Mouse (Mus musculus): ENCODE results near the gene Klf2. TPM values are rescaled to one million over a fixed set of nuclear protein-coding genes. Genes with fewer than 3 reads are reported as not detected.
A peak's percentile ranks its signal among the peaks of the same experiment; 100 is the strongest.

The Klf2 gene
- polyA plus RNA-seq (2014; fragmentation: Nextera tagmentation; extraction: Ambion mirVana) = 6.0 and 6.2 TPM in 2 replicates

DNA sequence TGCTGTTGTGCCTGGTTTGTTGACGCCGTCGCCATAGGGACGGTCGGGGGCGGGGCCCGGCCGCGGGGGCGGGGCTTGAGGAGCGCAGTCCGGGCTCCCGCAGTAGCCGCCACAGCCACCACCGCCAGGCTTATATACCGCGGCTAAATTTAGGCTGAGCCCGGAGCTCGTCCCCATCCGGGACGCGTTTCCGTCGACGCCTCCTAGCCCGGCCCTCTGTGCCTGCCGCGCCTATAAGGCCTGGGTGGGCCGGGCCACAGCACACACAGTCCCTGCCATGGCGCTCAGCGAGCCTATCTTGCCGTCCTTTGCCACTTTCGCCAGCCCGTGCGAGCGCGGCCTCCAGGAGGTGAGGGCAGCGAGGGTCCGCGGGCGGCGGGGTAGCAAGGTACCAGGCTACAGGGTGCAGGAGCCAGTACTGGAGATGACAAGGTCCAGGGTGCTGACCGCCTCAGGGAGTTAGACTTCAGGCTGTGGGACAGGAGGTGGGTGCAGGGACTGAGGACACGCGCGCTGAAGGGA lies at the start of gene Klf2:
Gene Klf2, plus strand, starts transcription at position 233 of the 522 bp plus-strand sequence.
- Histone ChIP-seq H3K36me3 (ENCODE audit: control insufficient read depth, insufficient read depth, low read length) (no peaks in the 10 kb centered on the region), H3K4me2 (ENCODE audit: low read depth) (peak within 1 kb of the TSS; percentile 86), H3K27me3 (ENCODE audit: control insufficient read depth, insufficient read depth, low read length) (peaks cover 29% of the 10 kb centered on the region), H3K9ac (ENCODE audit: low read length) (peak within 1 kb of the TSS; percentile 54), H3K27ac (ENCODE audit: low read depth, low read length) (peak within 1 kb of the TSS; percentile 14; the same call in 1 of the 2 replicates), H3K4me3 (ENCODE audit: low read depth, low read length) (peak within 1 kb of the TSS; percentile 46), H3K4me1 (ENCODE audit: control insufficient read depth, insufficient read depth, low read length) (peaks cover 8% of the 10 kb centered on the region), H3K9me3 (ENCODE audit: control insufficient read depth, low read length) (no peaks in the 10 kb centered on the region)
- DNase-seq (ENCODE audit: low spot score) (peak; percentile 92), ATAC-seq (ENCODE audit: insufficient read depth, low FRiP score, low TSS enrichment) (peak; percentile 95)
- WGBS = under 1% methylated on average over 44 of the region's 46 CpGs

DNA sequence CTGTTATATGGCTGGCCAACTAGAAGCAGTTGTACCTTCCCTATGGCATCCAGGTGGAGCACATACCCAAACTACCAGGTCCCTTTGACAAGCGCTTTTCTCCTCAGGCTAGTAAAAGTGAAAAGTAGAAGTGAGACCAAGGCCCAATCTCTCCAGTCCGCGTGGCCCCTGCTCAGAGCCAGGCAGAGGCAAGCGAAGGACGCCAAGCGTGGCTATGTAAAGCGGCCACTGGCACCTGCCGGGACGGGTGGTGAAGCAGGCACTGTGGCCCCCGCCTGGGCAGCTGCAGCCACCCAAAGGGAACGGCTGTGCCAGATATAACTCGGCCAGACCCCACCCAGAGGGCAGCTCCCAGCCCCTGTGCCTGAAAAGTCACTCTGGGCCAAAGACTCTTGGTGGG lies 48.2 kb upstream of the Klf2 start:
- DNase-seq (ENCODE audit: low spot score) = no peak
- Histone ChIP-seq H3K4me2 (ENCODE audit: low read depth) (no peak overlapping the region), H3K4me3 (ENCODE audit: low read depth, low read length) (no peak overlapping the region), H3K27ac (ENCODE audit: low read depth, low read length) (no peak overlapping the region), H3K9ac (ENCODE audit: low read length) (no peak overlapping the region), H3K27me3 (ENCODE audit: control insufficient read depth, insufficient read depth, low read length) (no peaks in the 10 kb centered on the region), H3K4me1 (ENCODE audit: control insufficient read depth, insufficient read depth, low read length) (no peaks in the 10 kb centered on the region), H3K36me3 (ENCODE audit: control insufficient read depth, insufficient read depth, low read length) (no peaks in the 10 kb centered on the region), H3K9me3 (ENCODE audit: control insufficient read depth, low read length) (no peaks in the 10 kb centered on the region)
- ATAC-seq (ENCODE audit: insufficient read depth, low FRiP score, low TSS enrichment) = no peak
- 94% methylated on average over 12 of the region's 12 CpGs for WGBS

DNA sequence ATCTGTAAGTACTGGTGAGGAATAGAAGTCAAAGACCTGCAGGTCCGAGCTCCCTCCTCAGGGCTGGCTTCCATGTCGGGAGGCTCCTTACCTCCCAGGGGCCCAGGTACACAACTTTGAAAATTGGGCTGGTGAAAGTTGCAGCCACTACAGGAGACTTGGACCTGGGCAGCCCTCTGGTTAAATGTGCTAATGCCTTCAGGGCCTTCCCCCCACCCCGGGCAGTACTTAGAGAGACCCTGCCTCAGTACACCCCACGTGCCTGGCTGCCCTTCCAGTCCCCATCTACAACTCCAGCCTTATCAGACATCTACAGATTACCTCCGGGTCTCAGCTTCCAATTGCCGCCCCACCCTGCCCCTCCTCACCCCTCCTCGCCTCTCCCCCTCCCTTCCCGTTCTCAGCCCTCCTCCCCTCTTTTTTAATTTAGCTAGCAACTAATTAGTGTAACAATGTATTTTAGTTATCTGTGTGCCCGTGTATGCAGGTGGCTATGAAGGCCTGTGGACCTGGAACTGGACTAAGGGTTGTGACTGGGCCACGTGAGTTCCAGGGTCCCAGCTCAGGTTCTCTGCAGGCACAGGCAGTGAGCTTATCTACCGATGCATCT lies 47.7 kb upstream of the Klf2 start:
- Histone ChIP-seq H3K4me2 (ENCODE audit: low read depth) (no peak overlapping the region), H3K36me3 (ENCODE audit: control insufficient read depth, insufficient read depth, low read length) (no peaks in the 10 kb centered on the region), H3K27me3 (ENCODE audit: control insufficient read depth, insufficient read depth, low read length) (no peaks in the 10 kb centered on the region), H3K27ac (ENCODE audit: low read depth, low read length) (no peak overlapping the region), H3K4me1 (ENCODE audit: control insufficient read depth, insufficient read depth, low read length) (no peaks in the 10 kb centered on the region), H3K9ac (ENCODE audit: low read length) (no peak overlapping the region), H3K9me3 (ENCODE audit: control insufficient read depth, low read length) (no peaks in the 10 kb centered on the region), H3K4me3 (ENCODE audit: low read depth, low read length) (no peak overlapping the region)
- no peak for DNase-seq (ENCODE audit: low spot score)
- ATAC-seq (ENCODE audit: insufficient read depth, low FRiP score, low TSS enrichment) = no peak
- WGBS = 83% methylated on average over 11 of the region's 11 CpGs

DNA sequence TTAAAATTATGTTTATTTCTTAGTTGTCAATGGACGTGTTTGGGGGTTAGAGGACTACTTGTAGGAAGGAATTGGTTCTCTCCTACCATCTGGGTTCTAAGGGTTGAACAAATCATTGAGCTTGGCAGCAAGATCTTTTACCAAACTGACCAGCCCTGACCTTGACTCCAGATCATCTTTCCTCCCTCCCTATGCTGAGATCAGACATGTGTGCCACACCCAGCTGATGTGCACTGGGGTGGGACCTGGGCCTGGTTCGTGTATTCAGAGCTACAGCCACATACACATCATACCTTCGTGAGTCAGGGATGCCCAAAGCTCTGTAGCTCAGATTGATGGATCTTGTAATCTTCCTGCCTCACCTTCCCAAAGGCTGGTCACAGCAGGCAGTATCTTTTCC lies 47.1 kb upstream of the Klf2 start:
- Histone ChIP-seq H3K4me1 (ENCODE audit: control insufficient read depth, insufficient read depth, low read length) (no peaks in the 10 kb centered on the region), H3K9ac (ENCODE audit: low read length) (no peak overlapping the region), H3K27ac (ENCODE audit: low read depth, low read length) (no peak overlapping the region), H3K4me3 (ENCODE audit: low read depth, low read length) (no peak overlapping the region), H3K27me3 (ENCODE audit: control insufficient read depth, insufficient read depth, low read length) (no peaks in the 10 kb centered on the region), H3K36me3 (ENCODE audit: control insufficient read depth, insufficient read depth, low read length) (no peaks in the 10 kb centered on the region), H3K9me3 (ENCODE audit: control insufficient read depth, low read length) (no peaks in the 10 kb centered on the region), H3K4me2 (ENCODE audit: low read depth) (no peak overlapping the region)
- WGBS = 89% methylated on average over 3 of the region's 3 CpGs
- ATAC-seq (ENCODE audit: insufficient read depth, low FRiP score, low TSS enrichment) (no peak), DNase-seq (ENCODE audit: low spot score) (no peak)

DNA sequence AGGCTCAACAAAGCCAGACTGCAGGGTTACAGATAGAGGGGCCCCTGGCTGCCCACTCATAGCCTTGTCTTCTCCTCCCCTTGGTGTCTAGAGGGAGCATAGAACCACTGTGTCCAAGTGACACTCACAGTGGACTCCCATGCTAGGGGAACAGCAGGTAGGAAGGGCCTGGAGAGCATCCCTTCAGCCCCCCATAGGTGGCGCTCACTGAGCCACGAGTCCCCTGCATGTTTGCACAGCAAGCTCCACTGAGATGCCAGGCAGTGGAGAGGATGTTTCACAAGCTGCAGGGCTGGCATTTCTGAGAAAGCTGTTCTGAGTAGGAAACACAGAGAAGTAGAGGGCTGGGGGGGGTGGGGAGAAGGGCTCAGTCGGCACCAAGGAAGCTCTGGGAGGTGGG lies 46.5 kb upstream of the Klf2 start:
- DNase-seq (ENCODE audit: low spot score) (peak; percentile 64), ATAC-seq (ENCODE audit: insufficient read depth, low FRiP score, low TSS enrichment) (no peak; the same call in 1 of the 2 replicates)
- no peaks in the 10 kb centered on the region for H3K36me3 ChIP-seq (ENCODE audit: control insufficient read depth, insufficient read depth, low read length)
- WGBS = 29% methylated on average over 3 of the region's 3 CpGs
- no peaks in the 10 kb centered on the region for H3K9me3 ChIP-seq (ENCODE audit: control insufficient read depth, low read length)
- no peak overlapping the region for H3K4me2 ChIP-seq (ENCODE audit: low read depth)
- H3K27me3 ChIP-seq (ENCODE audit: control insufficient read depth, insufficient read depth, low read length) = no peaks in the 10 kb centered on the region
- no peak overlapping the region for H3K27ac ChIP-seq (ENCODE audit: low read depth, low read length)
- no peak overlapping the region for H3K9ac ChIP-seq (ENCODE audit: low read length)
- no peak overlapping the region for H3K4me3 ChIP-seq (ENCODE audit: low read depth, low read length)
- no peaks in the 10 kb centered on the region for H3K4me1 ChIP-seq (ENCODE audit: control insufficient read depth, insufficient read depth, low read length)

DNA sequence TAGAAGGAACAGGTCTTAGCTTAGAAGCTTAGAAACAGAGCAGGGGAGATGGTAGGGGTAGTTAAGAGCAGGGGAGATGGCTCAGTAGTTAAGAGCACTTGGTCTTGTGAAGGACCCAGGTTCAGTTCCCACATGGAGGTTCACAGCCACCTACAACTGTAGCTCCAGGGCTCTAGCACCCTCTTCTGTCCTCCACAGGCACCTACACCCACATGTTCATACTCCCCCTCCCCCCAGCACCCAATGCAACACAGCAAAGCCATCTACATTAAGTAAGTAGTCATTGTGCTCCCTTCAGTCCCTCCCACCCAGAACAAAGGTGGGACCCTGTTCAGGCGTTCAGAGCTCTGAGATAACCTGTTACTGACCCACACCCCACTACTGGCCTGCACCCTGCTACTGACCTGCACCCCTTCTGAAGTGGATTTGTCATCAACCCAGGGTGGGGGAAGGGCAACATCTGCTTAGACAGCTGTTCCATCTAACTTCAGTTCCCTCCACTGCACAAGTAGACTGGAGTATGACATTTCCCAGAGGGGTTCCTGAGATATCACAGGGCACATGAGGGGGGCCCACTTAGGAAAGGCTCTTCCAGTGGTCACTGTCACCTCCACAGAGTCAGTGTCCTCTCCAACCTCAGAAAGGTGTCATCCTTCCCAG lies 45.6 kb upstream of the Klf2 start:
- ATAC-seq (ENCODE audit: insufficient read depth, low FRiP score, low TSS enrichment) = no peak
- no peak overlapping the region for H3K9ac ChIP-seq (ENCODE audit: low read length)
- H3K9me3 ChIP-seq (ENCODE audit: control insufficient read depth, low read length) = no peaks in the 10 kb centered on the region
- no peaks in the 10 kb centered on the region for H3K36me3 ChIP-seq (ENCODE audit: control insufficient read depth, insufficient read depth, low read length)
- H3K27me3 ChIP-seq (ENCODE audit: control insufficient read depth, insufficient read depth, low read length) = no peaks in the 10 kb centered on the region
- H3K4me3 ChIP-seq (ENCODE audit: low read depth, low read length) = no peak overlapping the region
- no peak overlapping the region for H3K27ac ChIP-seq (ENCODE audit: low read depth, low read length)
- no peak for DNase-seq (ENCODE audit: low spot score)
- H3K4me1 ChIP-seq (ENCODE audit: control insufficient read depth, insufficient read depth, low read length) = no peaks in the 10 kb centered on the region
- no peak overlapping the region for H3K4me2 ChIP-seq (ENCODE audit: low read depth)
- WGBS = 83% methylated on average over 1 of the region's 1 CpGs

DNA sequence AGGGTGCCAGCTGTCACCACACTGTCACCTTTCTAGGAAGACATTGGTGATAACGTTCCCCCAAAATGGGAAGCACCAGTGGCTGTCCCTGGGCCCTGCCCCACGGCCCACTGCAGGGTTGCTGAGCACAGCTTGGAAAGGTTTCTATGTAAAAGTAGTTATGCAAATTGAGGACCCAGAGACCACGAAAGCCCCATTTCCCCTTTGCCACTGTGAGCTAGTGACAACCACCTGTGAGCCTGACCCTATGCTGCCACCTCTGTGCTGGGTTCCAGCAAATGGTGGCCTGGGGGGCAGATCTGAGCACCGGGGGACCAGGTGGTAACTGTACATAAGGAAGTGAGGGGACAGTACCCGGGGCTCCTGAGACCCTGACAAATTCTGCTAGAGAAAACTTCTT lies 45.0 kb upstream of the Klf2 start:
- Histone ChIP-seq H3K9ac (ENCODE audit: low read length) (no peak overlapping the region), H3K27me3 (ENCODE audit: control insufficient read depth, insufficient read depth, low read length) (no peaks in the 10 kb centered on the region), H3K4me2 (ENCODE audit: low read depth) (no peak overlapping the region), H3K4me1 (ENCODE audit: control insufficient read depth, insufficient read depth, low read length) (no peaks in the 10 kb centered on the region), H3K9me3 (ENCODE audit: control insufficient read depth, low read length) (no peaks in the 10 kb centered on the region), H3K4me3 (ENCODE audit: low read depth, low read length) (no peak overlapping the region), H3K27ac (ENCODE audit: low read depth, low read length) (no peak overlapping the region), H3K36me3 (ENCODE audit: control insufficient read depth, insufficient read depth, low read length) (no peaks in the 10 kb centered on the region)
- 77% methylated on average over 5 of the region's 5 CpGs for WGBS
- DNase-seq (ENCODE audit: low spot score) (no peak), ATAC-seq (ENCODE audit: insufficient read depth, low FRiP score, low TSS enrichment) (no peak)

DNA sequence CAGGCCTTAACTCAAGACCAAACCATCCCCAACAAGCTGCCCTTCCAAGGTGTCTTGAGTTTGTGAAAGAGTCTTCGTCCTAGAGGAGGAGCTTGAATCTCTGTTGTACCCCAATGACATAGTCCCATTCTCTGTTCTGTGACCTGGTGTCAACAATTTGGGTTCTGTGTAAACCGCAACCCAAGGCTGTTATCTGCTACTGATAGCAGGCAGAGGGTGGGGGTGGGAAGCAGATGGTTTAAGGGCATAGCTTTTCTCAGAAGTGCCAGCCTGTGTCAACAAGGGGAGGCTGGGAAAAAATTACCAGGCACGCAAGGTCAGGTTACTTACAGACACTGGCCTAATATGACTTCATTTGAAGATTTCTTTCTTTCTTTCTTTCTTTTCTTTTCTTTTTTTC lies 41.6 kb upstream of the Klf2 start:
- Histone ChIP-seq H3K4me1 (ENCODE audit: control insufficient read depth, insufficient read depth, low read length) (no peaks in the 10 kb centered on the region), H3K4me3 (ENCODE audit: low read depth, low read length) (no peak overlapping the region), H3K9ac (ENCODE audit: low read length) (no peak overlapping the region), H3K27me3 (ENCODE audit: control insufficient read depth, insufficient read depth, low read length) (no peaks in the 10 kb centered on the region), H3K27ac (ENCODE audit: low read depth, low read length) (no peak overlapping the region), H3K4me2 (ENCODE audit: low read depth) (no peak overlapping the region), H3K36me3 (ENCODE audit: control insufficient read depth, insufficient read depth, low read length) (no peaks in the 10 kb centered on the region), H3K9me3 (ENCODE audit: control insufficient read depth, low read length) (no peaks in the 10 kb centered on the region)
- no peak for DNase-seq (ENCODE audit: low spot score)
- 75% methylated on average over 3 of the region's 3 CpGs for WGBS
- no peak for ATAC-seq (ENCODE audit: insufficient read depth, low FRiP score, low TSS enrichment)

DNA sequence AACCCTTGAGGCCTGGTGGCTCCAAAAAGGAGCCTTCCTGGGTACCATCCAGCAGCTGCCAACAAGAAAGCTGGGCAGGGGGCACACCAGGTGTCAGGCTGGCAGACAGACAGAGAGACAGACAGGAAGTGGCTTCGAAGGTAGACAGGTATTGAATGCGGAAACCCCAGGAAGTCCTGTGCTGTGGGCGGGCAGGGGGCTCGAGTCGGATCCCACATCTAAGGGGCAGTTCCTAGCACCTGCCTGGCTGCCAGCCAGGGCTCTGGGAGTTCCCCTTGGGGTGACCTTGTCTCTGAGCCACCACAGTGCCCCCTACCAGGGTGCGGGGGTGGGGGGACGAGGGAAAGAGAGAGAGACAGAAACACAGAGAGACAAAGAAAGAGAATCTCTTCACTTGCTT lies 39.7 kb upstream of the Klf2 start:
- DNase-seq (ENCODE audit: low spot score) (no peak), ATAC-seq (ENCODE audit: insufficient read depth, low FRiP score, low TSS enrichment) (no peak)
- H3K4me2 ChIP-seq (ENCODE audit: low read depth) = no peak overlapping the region
- no peaks in the 10 kb centered on the region for H3K27me3 ChIP-seq (ENCODE audit: control insufficient read depth, insufficient read depth, low read length)
- no peak overlapping the region for H3K4me3 ChIP-seq (ENCODE audit: low read depth, low read length)
- H3K27ac ChIP-seq (ENCODE audit: low read depth, low read length) = no peak overlapping the region
- no peaks in the 10 kb centered on the region for H3K4me1 ChIP-seq (ENCODE audit: control insufficient read depth, insufficient read depth, low read length)
- no peak overlapping the region for H3K9ac ChIP-seq (ENCODE audit: low read length)
- H3K36me3 ChIP-seq (ENCODE audit: control insufficient read depth, insufficient read depth, low read length) = no peaks in the 10 kb centered on the region
- no peaks in the 10 kb centered on the region for H3K9me3 ChIP-seq (ENCODE audit: control insufficient read depth, low read length)
- WGBS = 81% methylated on average over 7 of the region's 7 CpGs

Measured in neural tube, embryonic 11.5 days (tissue).